Mouse (Mus musculus) spleen, embryonic (tissue): ENCODE measurements around the gene Atp5g1.
"Not testable (repeated sequence)": the region's sequence is repeated elsewhere in the genome, so short reads cannot be mapped to it uniquely, and the experiment has no call there.

Experiments used
- CTCF ChIA-PET: fragments of 350-600 bp; sonication (Branson Sonifier 250); formaldehyde crosslinking; loops from one replicate; lab custom pipeline; 2022; lab: Charles Lee

Gene Atp5g1

GRCm38 (mm10) chr11:96075509-96076220 lies at the start of gene Atp5g1:
Gene Atp5g1 (minus strand): TSS chr11:96075670.
- CTCF ChIA-PET, result no interaction called here

- CTCF ChIA-PET, result no interaction called here
These were observed 48.8 kb upstream of the Atp5g1 start for GRCm38 (mm10) chr11:96124052-96124914.

GRCm38 (mm10) chr11:96122806-96123205 lies 47.3 kb upstream of the Atp5g1 start:
- CTCF ChIA-PET, result interaction anchor here (0.7 kb wide), 1 partner anchor 164 kb away, joined by 19 read pairs; no protein-coding TSS in a partner anchor

GRCm38 (mm10) chr11:96119401-96119800 lies 43.9 kb upstream of the Atp5g1 start:
- CTCF ChIA-PET, result no interaction called here

GRCm38 (mm10) chr11:96116925-96117324 lies 41.5 kb upstream of the Atp5g1 start:
- CTCF ChIA-PET, result not testable (repeated sequence)

- CTCF ChIA-PET, result no interaction called here
These were observed 40.6 kb upstream of the Atp5g1 start for GRCm38 (mm10) chr11:96116116-96116515.

GRCm38 (mm10) chr11:96115416-96115815 lies 39.9 kb upstream of the Atp5g1 start:
- CTCF ChIA-PET, result no interaction called here

GRCm38 (mm10) chr11:96114077-96114476 lies 38.6 kb upstream of the Atp5g1 start:
- CTCF ChIA-PET, result no interaction called here

GRCm38 (mm10) chr11:96111751-96112150 lies 36.3 kb upstream of the Atp5g1 start, which contains the start of gene Calcoco2:
Gene Calcoco2 (minus strand): TSS chr11:96111964.
- CTCF ChIA-PET, result no interaction called here

- CTCF ChIA-PET, result not testable (repeated sequence)
These were observed 35.5 kb upstream of the Atp5g1 start for GRCm38 (mm10) chr11:96110950-96111349.

- CTCF ChIA-PET, result no interaction called here
These were observed 32.9 kb upstream of the Atp5g1 start for GRCm38 (mm10) chr11:96108376-96108775.

GRCm38 (mm10) chr11:96093361-96093760 lies 17.9 kb upstream of the Atp5g1 start:
- CTCF ChIA-PET, result no interaction called here

GRCm38 (mm10) chr11:96092674-96093291 lies 17.3 kb upstream of the Atp5g1 start:
- CTCF ChIA-PET, result interaction anchor here (0.8 kb wide), 1 partner anchor 23 kb away, joined by 4 read pairs; no protein-coding TSS in a partner anchor

- CTCF ChIA-PET, result no interaction called here
These were observed 15.6 kb upstream of the Atp5g1 start for GRCm38 (mm10) chr11:96091073-96091472.

GRCm38 (mm10) chr11:96087981-96088380 lies 12.5 kb upstream of the Atp5g1 start:
- CTCF ChIA-PET, result no interaction called here

- CTCF ChIA-PET, result interaction anchor here (0.6 kb wide), 1 partner anchor 209 kb away, joined by 4 read pairs; no protein-coding TSS in a partner anchor
These were observed 7.2 kb upstream of the Atp5g1 start for GRCm38 (mm10) chr11:96082682-96083081.

- CTCF ChIA-PET, result interaction anchor here (0.7 kb wide), 1 partner anchor 274 kb away, joined by 4 read pairs; no protein-coding TSS in a partner anchor
These were observed 5.3 kb upstream of the Atp5g1 start for GRCm38 (mm10) chr11:96080736-96081135.

- CTCF ChIA-PET, result interaction anchor here (0.5 kb wide), 1 partner anchor 242 kb away, joined by 3 read pairs; no protein-coding TSS in a partner anchor
These were observed 993 bp upstream of the Atp5g1 start for GRCm38 (mm10) chr11:96076221-96077105.

- CTCF ChIA-PET, result no interaction called here
These were observed 327 bp downstream of the Atp5g1 start for GRCm38 (mm10) chr11:96075177-96075508.

- CTCF ChIA-PET, result no interaction called here
These were observed 906 bp downstream of the Atp5g1 start for GRCm38 (mm10) chr11:96074351-96075176.
